Mouse (Mus musculus) ES-E14 (cell line): Measurements from ENCODE around the gene Gm28308.

Experiments used
- MAFK ChIP-seq: IDR thresholded peaks from 2 replicates; pipeline ENCODE4 v1.6.1; 2014; ENCODE audit warnings: mild to moderate bottlenecking, low read depth, low read length, inconsistent platforms; ENCODE audit not compliant: insufficient read depth
- ZC3H11A ChIP-seq: IDR thresholded peaks from 2 replicates; pipeline ENCODE4 v1.6.1; 2012; ENCODE audit warnings: low read depth, mild to moderate bottlenecking, inconsistent platforms, low read length, borderline replicate concordance
- ZNF384 ChIP-seq: IDR thresholded peaks from 2 replicates; pipeline ENCODE4 v1.6.1; 2012; ENCODE audit warnings: low read depth, low read length, inconsistent platforms

GRCm38 (mm10) chr6:52220003-52220864 is 7.1 kb upstream of the Gm28308 start:
- TF ChIP-seq ZNF384 (no peak), MAFK (no peak), ZC3H11A (no peak)
